Mouse (Mus musculus): ENCODE measurements around the gene Cdr2l.
A peak's percentile ranks its signal among the peaks of the same experiment; 100 is the strongest.

Gene Cdr2l

DNA sequence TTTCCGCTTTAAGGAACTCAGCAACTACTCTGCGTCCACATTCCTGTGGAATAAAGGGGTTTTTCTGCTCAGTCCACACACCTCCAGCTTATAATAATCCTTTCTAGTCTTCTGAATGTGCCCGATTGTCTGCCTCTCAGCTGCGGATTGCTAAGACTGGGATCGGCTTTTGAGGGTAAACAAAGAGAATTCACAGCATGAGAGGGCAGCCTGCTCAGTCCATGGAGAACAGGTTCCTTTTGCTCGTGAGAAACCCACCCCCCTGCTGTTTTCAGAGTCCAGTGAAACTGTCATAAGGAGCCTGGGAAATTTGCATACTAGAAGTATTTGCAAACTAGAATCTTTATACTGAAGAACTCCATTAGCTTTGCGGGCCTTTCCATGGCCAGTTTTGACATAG, 27.8 kb downstream of the Cdr2l start:
- no peak for DNase-seq

GRCm38 (mm10) chr11:115419531-115420237, 38.0 kb downstream of the Cdr2l start, which contains the start of the genes Atp5h and Kctd2:
Atp5h (minus strand) TSS chr11:115419962.
Kctd2 (plus strand) TSS chr11:115420128.
- peak; percentile 95 for DNase-seq

DNA sequence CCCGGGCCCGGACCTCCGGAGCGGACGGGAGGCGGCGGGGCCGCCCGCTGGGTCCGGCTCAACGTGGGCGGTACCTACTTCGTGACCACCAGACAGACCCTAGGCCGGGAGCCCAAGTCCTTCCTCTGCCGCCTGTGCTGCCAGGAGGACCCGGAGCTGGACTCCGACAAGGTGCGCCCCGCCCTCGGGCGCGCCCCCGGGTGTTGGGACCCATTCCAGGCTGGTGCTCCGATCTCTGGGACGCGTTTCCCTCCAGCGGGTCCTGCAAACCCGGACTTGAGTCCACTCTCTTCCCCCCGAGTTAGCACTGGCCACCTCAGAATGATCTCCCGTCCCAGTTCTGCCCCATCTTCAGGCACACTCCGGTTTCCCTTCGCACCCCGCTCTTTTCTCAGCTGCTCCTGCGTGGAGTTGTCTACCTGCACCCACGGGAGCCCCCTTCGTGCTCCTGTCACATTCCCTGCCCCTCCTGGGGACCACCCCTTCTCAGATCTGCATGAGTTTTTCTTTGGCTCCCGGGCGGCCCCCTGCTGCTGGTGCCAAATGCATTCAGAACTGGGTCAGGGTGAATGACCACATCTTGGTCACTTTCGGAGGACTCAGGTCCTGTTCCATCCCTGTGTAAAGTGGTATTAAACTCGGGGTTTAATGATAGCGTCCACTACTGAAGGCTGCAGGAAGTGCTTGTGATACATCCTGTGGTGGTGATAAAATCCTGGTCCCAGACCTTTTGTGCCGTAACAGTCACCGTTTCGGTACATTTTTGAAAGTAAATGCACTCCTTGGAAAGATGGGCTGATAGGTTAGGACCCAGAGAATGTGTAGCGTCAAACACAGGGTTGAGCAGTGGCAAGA, 38.8 kb downstream of the Cdr2l start:
- peak; percentile 65 for DNase-seq

- no peak for DNase-seq
These were observed 39.6 kb downstream of the Cdr2l start for GRCm38 (mm10) chr11:115421328-115421727.

DNA sequence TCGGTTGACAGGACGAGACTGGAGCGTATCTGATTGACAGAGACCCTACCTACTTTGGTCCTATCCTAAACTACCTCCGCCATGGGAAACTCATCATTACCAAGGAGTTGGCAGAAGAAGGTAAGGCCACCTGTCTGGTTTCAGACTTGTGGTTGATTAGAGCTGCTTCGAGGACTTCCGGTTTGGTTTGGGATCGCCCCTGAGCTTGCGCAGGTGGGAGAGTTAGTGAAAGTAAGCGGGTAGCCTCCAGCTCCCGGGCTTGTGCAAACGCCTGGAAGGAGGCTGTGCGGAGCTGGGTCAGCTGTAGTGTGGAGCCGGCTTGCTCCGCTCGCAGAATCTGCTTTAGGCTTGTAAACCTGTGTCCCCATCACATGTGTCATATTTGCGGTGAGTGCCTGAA, 40.3 kb downstream of the Cdr2l start:
- no peak for DNase-seq

GRCm38 (mm10) chr11:115423091-115423490, 41.4 kb downstream of the Cdr2l start:
- DNase-seq: no peak

GRCm38 (mm10) chr11:115424666-115425065, 43.0 kb downstream of the Cdr2l start:
- no peak for DNase-seq

DNA sequence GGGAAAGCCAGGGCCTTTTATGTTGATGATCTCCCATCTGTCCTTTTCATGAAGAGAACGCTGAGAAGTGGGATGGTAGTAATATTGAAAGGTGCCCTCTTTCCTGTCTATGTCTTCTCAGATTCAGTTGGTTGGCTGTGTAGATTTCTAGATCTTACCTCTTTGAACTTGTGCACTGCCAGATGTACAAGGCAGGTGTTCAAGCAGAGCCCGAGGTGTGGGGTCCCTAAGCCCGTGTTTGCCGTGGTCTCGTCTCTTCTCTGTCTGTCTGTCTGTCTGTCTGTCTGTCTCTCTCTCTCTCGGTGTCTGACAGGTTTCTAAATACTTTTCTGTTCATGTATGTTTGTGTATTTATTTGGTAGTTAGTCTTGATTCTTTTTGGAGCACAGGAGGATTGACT, 44.0 kb downstream of the Cdr2l start:
- DNase-seq: no peak

DNA sequence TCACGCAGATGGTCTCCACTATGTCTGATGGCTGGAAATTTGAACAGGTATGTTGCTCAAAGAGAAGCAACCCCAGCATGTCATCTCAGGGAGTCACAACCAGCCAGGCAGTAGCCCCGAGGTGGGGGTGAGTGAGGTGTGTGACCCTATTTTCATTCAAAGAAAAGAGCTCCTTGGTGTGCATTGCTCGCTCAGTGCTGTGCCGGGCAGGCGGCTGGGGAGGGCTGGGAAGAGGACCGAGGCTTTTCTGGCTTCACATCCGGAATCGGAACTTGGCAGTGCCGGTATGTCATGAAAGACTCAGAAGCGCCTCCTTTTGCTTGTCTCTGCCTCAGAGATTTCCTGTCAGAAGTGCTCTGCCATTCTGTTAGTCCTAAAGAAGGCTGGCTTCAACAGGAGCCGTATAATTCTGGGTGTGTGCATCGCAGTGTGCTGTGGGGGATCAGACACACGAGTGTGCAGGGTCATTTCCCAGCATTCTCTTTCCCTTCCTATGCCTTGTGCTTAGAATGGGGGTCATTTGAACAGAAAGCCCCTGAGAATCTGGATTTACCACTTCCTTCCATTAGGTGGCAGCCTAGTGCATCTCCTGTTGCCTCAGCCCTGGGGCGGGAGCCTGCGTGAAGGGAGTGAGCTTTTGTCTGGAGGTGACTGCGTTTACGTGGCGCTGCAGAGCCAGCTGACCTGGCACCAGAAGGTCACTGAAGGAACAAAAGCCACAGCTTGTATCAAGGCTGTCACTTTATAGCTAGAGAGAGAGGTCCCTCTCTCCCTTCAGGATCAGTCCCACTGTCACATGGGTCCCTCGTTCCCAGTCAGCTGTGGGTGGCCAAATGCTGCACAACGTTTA, 46.0 kb downstream of the Cdr2l start:
- DNase-seq: peak; percentile 66

GRCm38 (mm10) chr11:115429307-115429706, 47.6 kb downstream of the Cdr2l start:
- DNase-seq: no peak

- no peak for DNase-seq
These were observed 48.8 kb downstream of the Cdr2l start for GRCm38 (mm10) chr11:115430561-115430960.

GRCm38 (mm10) chr11:115432814-115433213, 51.1 kb downstream of the Cdr2l start:
- no peak for DNase-seq

DNA sequence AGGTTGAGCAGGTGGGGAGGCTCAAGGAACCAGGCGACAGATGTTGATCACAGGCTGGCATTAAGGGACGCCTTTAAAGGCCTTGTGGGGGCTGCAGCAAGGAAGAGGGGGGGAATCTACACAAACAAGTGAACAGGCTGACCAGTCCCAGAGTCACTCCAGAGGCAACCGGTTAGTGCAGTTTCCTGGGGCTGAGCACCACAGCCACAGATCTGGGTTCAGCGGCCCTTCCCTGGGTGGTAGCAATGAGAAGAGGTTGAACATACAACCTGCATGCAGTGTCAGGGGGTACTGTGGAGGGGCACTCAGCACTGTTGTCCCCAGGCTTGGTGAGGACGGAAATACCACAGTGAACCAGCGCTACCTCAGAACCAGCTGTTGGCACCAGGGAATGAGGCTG, 51.6 kb downstream of the Cdr2l start:
- no peak for DNase-seq

- DNase-seq: no peak
These were observed 54.1 kb downstream of the Cdr2l start for GRCm38 (mm10) chr11:115435596-115436337.

DNA sequence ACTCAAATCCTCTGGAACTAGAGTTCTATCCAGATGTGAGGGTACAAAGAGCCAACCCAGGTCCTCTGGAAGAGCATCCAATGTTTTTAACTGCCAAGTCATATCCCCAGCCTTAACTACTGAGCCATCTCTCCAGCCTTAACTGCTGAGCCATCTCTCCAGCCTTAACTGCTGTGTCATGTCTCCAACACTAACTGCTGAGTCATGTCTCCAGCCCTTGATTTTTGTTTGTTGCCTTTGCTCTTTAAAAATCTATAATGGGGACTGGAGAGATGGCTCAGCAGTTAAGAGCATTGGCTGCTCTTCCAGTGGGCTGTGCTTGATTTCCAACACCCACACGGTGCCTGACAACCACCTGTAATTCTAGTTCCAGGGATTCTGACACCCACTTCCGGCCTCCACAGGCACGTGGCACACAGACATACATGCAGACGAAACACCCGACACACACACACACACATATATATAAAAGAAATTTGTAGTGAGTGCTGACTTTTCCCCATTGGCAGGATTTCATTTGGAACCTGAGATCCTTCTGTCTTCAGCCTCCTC, 55.9 kb downstream of the Cdr2l start:
- no peak for DNase-seq

- no peak for DNase-seq
These were observed 57.6 kb downstream of the Cdr2l start for GRCm38 (mm10) chr11:115439326-115439725.

GRCm38 (mm10) chr11:115439906-115440595, 58.3 kb downstream of the Cdr2l start, which contains the start of gene Trim80:
Trim80 (plus strand) TSS chr11:115440545.
- no peak for DNase-seq

GRCm38 (mm10) chr11:115441417-115441816, 59.7 kb downstream of the Cdr2l start:
- no peak for DNase-seq
